Mouse (Mus musculus): Measurements from ENCODE around the gene Zfp689. TPM values are rescaled to one million over a fixed set of nuclear protein-coding genes. Genes with fewer than 3 reads are reported as not detected.

Zfp689 gene
- polyA plus RNA-seq (2015; fragmentation: Nextera tagmentation; extraction: Ambion mirVana), result 2.4 and 2.6 TPM in 2 replicates

GRCm38 (mm10) chr7:127448521-127449300, at the start of gene Zfp689:
Gene Zfp689 (minus strand): TSS chr7:127449158.

GRCm38 (mm10) chr7:127478635-127479317, 29.8 kb upstream of the Zfp689 start, which contains the start of gene Fbrs:
Gene Fbrs (plus strand): TSS chr7:127479199.

GRCm38 (mm10) chr7:127459311-127459710, 10.4 kb upstream of the Zfp689 start, which contains the start of gene Prr14:
Gene Prr14 (plus strand): TSS chr7:127459611.

GRCm38 (mm10) chr7:127421388-127422191, 27.4 kb downstream of the Zfp689 start, which contains the start of gene Zfp688:
Gene Zfp688 (minus strand): TSS chr7:127422068.

GRCm38 (mm10) chr7:127406002-127406987, 42.7 kb downstream of the Zfp689 start, which contains the start of gene Zfp764:
Gene Zfp764 (minus strand): TSS chr7:127406822.

GRCm38 (mm10) chr7:127393157-127393943, 55.6 kb downstream of the Zfp689 start, which contains the start of gene E430018J23Rik:
Gene E430018J23Rik (minus strand): TSS chr7:127393629.

Small RNA genes lying within 50 kb of the gene (microRNA-seq; reads per million reads assigned to microRNA genes)
- gene Gm47278, result 0 reads per million in 2 experiments
- gene Mir7060, result 0.30 to 0.42 reads per million in 2 experiments

Other genes with a start within 250 kb of the Zfp689 start
- gene Tbc1d10b, start 240.7 kb downstream of the Zfp689 start, polyA plus RNA-seq (2015; fragmentation: Nextera tagmentation; extraction: Ambion mirVana), result 17.3 and 19.1 TPM in 2 replicates
- 16,282 and 17,335 TPM in 2 replicates for gene Mylpf, start 240.3 kb downstream of the Zfp689 start, polyA plus RNA-seq (2015; fragmentation: Nextera tagmentation; extraction: Ambion mirVana)
- 8.7 and 9.9 TPM in 2 replicates for gene Zfp553, start 216.1 kb downstream of the Zfp689 start, polyA plus RNA-seq (2015; fragmentation: Nextera tagmentation; extraction: Ambion mirVana)
- 8.5 and 9.1 TPM in 2 replicates for gene Sept1, start 216.0 kb downstream of the Zfp689 start, polyA plus RNA-seq (2015; fragmentation: Nextera tagmentation; extraction: Ambion mirVana)
- 31.2 and 37.1 TPM in 2 replicates for gene Zfp771, start 204.9 kb downstream of the Zfp689 start, polyA plus RNA-seq (2015; fragmentation: Nextera tagmentation; extraction: Ambion mirVana)
- gene Dctpp1, start 188.4 kb downstream of the Zfp689 start, polyA plus RNA-seq (2015; fragmentation: Nextera tagmentation; extraction: Ambion mirVana), result 56.2 and 58.8 TPM in 2 replicates
- gene Sephs2, start 175.1 kb downstream of the Zfp689 start, polyA plus RNA-seq (2015; fragmentation: Nextera tagmentation; extraction: Ambion mirVana), result 36.9 and 48.8 TPM in 2 replicates
- 1.9 TPM in 2 replicates for gene Itgal, start 152.9 kb downstream of the Zfp689 start, polyA plus RNA-seq (2015; fragmentation: Nextera tagmentation; extraction: Ambion mirVana)
- 13.9 and 16.4 TPM in 2 replicates for gene Zfp768, start 103.6 kb downstream of the Zfp689 start, polyA plus RNA-seq (2015; fragmentation: Nextera tagmentation; extraction: Ambion mirVana)
- gene Zfp747, start 73.1 kb downstream of the Zfp689 start, polyA plus RNA-seq (2015; fragmentation: Nextera tagmentation; extraction: Ambion mirVana), result 3.9 and 4.4 TPM in 2 replicates
- 3.4 and 3.8 TPM in 2 replicates for gene 9130019O22Rik, start 62.0 kb downstream of the Zfp689 start, polyA plus RNA-seq (2015; fragmentation: Nextera tagmentation; extraction: Ambion mirVana)
- 4.1 and 4.8 TPM in 2 replicates for gene E430018J23Rik, start 55.5 kb downstream of the Zfp689 start, polyA plus RNA-seq (2015; fragmentation: Nextera tagmentation; extraction: Ambion mirVana)
- 3.1 and 3.4 TPM in 2 replicates for gene Zfp764, start 42.3 kb downstream of the Zfp689 start, polyA plus RNA-seq (2015; fragmentation: Nextera tagmentation; extraction: Ambion mirVana)
- gene Zfp688, start 27.1 kb downstream of the Zfp689 start, polyA plus RNA-seq (2015; fragmentation: Nextera tagmentation; extraction: Ambion mirVana), result 9.9 and 13.0 TPM in 2 replicates
- 17.3 and 23.2 TPM in 2 replicates for gene Prr14, start 10.5 kb upstream of the Zfp689 start, polyA plus RNA-seq (2015; fragmentation: Nextera tagmentation; extraction: Ambion mirVana)
- 7.1 and 7.8 TPM in 2 replicates for gene Fbrs, start 30.0 kb upstream of the Zfp689 start, polyA plus RNA-seq (2015; fragmentation: Nextera tagmentation; extraction: Ambion mirVana)
- 17.2 and 19.6 TPM in 2 replicates for gene Srcap, start 62.8 kb upstream of the Zfp689 start, polyA plus RNA-seq (2015; fragmentation: Nextera tagmentation; extraction: Ambion mirVana)
- 5.6 and 6.1 TPM in 2 replicates for gene Gm42715, start 70.4 kb upstream of the Zfp689 start, polyA plus RNA-seq (2015; fragmentation: Nextera tagmentation; extraction: Ambion mirVana)
- gene Tmem265, start 112.2 kb upstream of the Zfp689 start, polyA plus RNA-seq (2015; fragmentation: Nextera tagmentation; extraction: Ambion mirVana), result 1.2 and 3.3 TPM in 2 replicates
- gene Phkg2, start 124.2 kb upstream of the Zfp689 start, polyA plus RNA-seq (2015; fragmentation: Nextera tagmentation; extraction: Ambion mirVana), result 19.5 and 21.8 TPM in 2 replicates
- gene Ccdc189, start 139.4 kb upstream of the Zfp689 start, polyA plus RNA-seq (2015; fragmentation: Nextera tagmentation; extraction: Ambion mirVana), result 7.2 and 7.5 TPM in 2 replicates
- gene Rnf40, start 139.6 kb upstream of the Zfp689 start, polyA plus RNA-seq (2015; fragmentation: Nextera tagmentation; extraction: Ambion mirVana), result 18.0 and 21.5 TPM in 2 replicates
- 4.0 and 5.4 TPM in 2 replicates for gene Zfp629, start 166.6 kb upstream of the Zfp689 start, polyA plus RNA-seq (2015; fragmentation: Nextera tagmentation; extraction: Ambion mirVana)

Data from skeletal muscle tissue, postnatal 0 days (tissue).